13 mouse cellular contexts compared by ENCODE assay signal in genomic region chr10:94344631-94345417, GRCm38 (mm10). TPM values are rescaled to one million over a fixed set of nuclear protein-coding genes. Genes with fewer than 3 reads are reported as not detected.
DNase-seq lines count a peak whose midpoint lies in the region; ATAC-seq and TF ChIP-seq lines count a peak whose summit lies in the region.
"Had no signal": no experiment of that assay in that cellular context is flagged by ENCODE, and none has a peak within 500 bp of the region (broad histone marks: within the 10 kb centered on the region; RNA-seq: fewer than 3 reads in every experiment).

No protein-coding gene starts in this region.

- no peak; the same call in 1 of the 2 replicates for ATAC-seq in heart, embryonic 16.5 days (replicated peaks; ENCODE audit: extremely low read depth, insufficient read depth, low FRiP score)
- peak; percentile 40; the same call in 1 of the 2 replicates for ATAC-seq in common myeloid progenitor, adult 5-6 weeks (replicated peaks; ENCODE audit: low read depth, poor library complexity, severe bottlenecking)
- peak; percentile 57; the same call in 1 of the 2 replicates for ATAC-seq in liver, embryonic 14.5 days (ENCODE audit: insufficient read depth)
- ATAC-seq: activated CD4-positive, CD25-positive, alpha-beta regulatory T cell, adult 4 months; hindbrain, embryonic 16.5 days had no signal

- H3K9ac ChIP-seq in heart, embryonic 16.5 days (ENCODE audit: low read length), result no peak overlapping the region
- H3K9ac ChIP-seq in CH12.LX (ENCODE audit: insufficient read depth, low read depth), result peak overlapping the region; percentile 48
- H3K9ac ChIP-seq in liver, embryonic 14.5 days (replicated peaks), result no peak overlapping the region
- H3K9ac ChIP-seq: neural tube, embryonic 12.5 days had no signal

- H3K9me3 ChIP-seq in heart, embryonic 16.5 days (replicated peaks; ENCODE audit: control insufficient read depth, low read length), result no peaks in the 10 kb centered on the region
- H3K9me3 ChIP-seq in CH12.LX (replicated peaks; ENCODE audit: low read length), result no peaks in the 10 kb centered on the region
- no peaks in the 10 kb centered on the region for H3K9me3 ChIP-seq in liver, embryonic 14.5 days (ENCODE audit: control insufficient read depth, low read length)
- H3K9me3 ChIP-seq in forebrain, embryonic 10.5 days, result no peaks in the 10 kb centered on the region
- H3K9me3 ChIP-seq: neural tube, embryonic 12.5 days had no signal

- no peaks in the 10 kb centered on the region for H3K79me2 ChIP-seq in CH12.LX (replicated peaks; ENCODE audit: control insufficient read depth, extremely low read depth, insufficient read depth, poor library complexity, severe bottlenecking)

- dilution Hi-C loops in CH12.LX (cut with MboI; ENCODE audit: extremely low pct_ligation_motif_present, extremely low pct_unique_long_range_greater_than_20kb, low sequenced_read_pairs), result no loop called here

- TF ChIP-seq POLR2A in CH12.LX (IDR thresholded peaks at IDR 0.05; ENCODE audit: low read depth, low read length), result peak; percentile 68

- TF ChIP-seq EP300 in CH12.LX (IDR thresholded peaks at IDR 0.05; ENCODE audit: low read length), result no peak
- TF ChIP-seq EP300 in liver, embryonic 14.5 days (IDR thresholded peaks at IDR 0.05; ENCODE audit: low read depth), result no peak

- H3K4me1 ChIP-seq in heart, embryonic 16.5 days (ENCODE audit: control insufficient read depth, insufficient read depth, low read length), result peaks cover 3% of the 10 kb centered on the region; the same call in 1 of the 2 replicates
- peaks cover 4 to 20% of the 10 kb centered on the region in 2 experiments for H3K4me1 ChIP-seq in CH12.LX (ENCODE audit: control insufficient read depth in 1 of 2, insufficient read depth in 2 of 2)
- peaks cover 0 to 5% of the 10 kb centered on the region in 2 experiments; a peak in 1 of 4 replicates for H3K4me1 ChIP-seq in liver, embryonic 14.5 days (replicated peaks; ENCODE audit: control insufficient read depth in 2 of 2, insufficient read depth in 2 of 2, low read length in 1 of 2)
- H3K4me1 ChIP-seq in forebrain, embryonic 10.5 days, result peaks cover 9% of the 10 kb centered on the region
- H3K4me1 ChIP-seq: megakaryocyte, embryonic 14.5 days; neural tube, embryonic 12.5 days had no signal

- no peak for TF ChIP-seq RAD21 in CH12.LX (IDR thresholded peaks at IDR 0.05; ENCODE audit: low read depth, low read length)

- no peaks in the 10 kb centered on the region for H3K36me3 ChIP-seq in heart, embryonic 16.5 days (ENCODE audit: control insufficient read depth, insufficient read depth)
- no peaks in the 10 kb centered on the region for H3K36me3 ChIP-seq in CH12.LX (replicated peaks in 1 of 2; ENCODE audit: control insufficient read depth in 1 of 2, insufficient read depth in 1 of 2, low read length in 1 of 2)
- H3K36me3 ChIP-seq in liver, embryonic 14.5 days (replicated peaks; ENCODE audit: control insufficient read depth, insufficient read depth, low read depth), result no peaks in the 10 kb centered on the region
- H3K36me3 ChIP-seq in forebrain, embryonic 10.5 days (replicated peaks), result no peaks in the 10 kb centered on the region
- H3K36me3 ChIP-seq: neural tube, embryonic 12.5 days had no signal

- peak overlapping the region; percentile 15; the same call in 1 of the 2 replicates for H3K4me2 ChIP-seq in heart, embryonic 16.5 days (ENCODE audit: low read depth, low read length)
- peak overlapping the region; percentile 71 for H3K4me2 ChIP-seq in CH12.LX (ENCODE audit: insufficient read depth, low read depth, poor library complexity, severe bottlenecking)
- peak overlapping the region; percentile 1; the same call in 1 of the 2 replicates for H3K4me2 ChIP-seq in liver, embryonic 14.5 days (ENCODE audit: low read depth)
- H3K4me2 ChIP-seq: neural tube, embryonic 12.5 days had no signal

- WGBS in heart, embryonic 16.5 days, result 45% methylated on average over 22 of the region's 22 CpGs
- 31% methylated on average over 22 of the region's 22 CpGs for WGBS in liver, embryonic 14.5 days (ENCODE audit: insufficient replicate concordance)
- 51% methylated on average over 22 of the region's 22 CpGs for WGBS in forebrain, embryonic 10.5 days

- H3K27ac ChIP-seq in heart, embryonic 16.5 days (ENCODE audit: low read length), result no peak overlapping the region
- H3K27ac ChIP-seq in CH12.LX (ENCODE audit: insufficient read depth, low read depth), result 0 out of 2 replicates have a peak overlapping the region, but pooled peaks have one; percentile 15
- H3K27ac ChIP-seq in liver, embryonic 14.5 days, result no peak overlapping the region
- no peak overlapping the region for H3K27ac ChIP-seq in forebrain, embryonic 10.5 days
- H3K27ac ChIP-seq: neural tube, embryonic 12.5 days had no signal

- intact Hi-C loops in left cerebral cortex, postnatal 25 days (cut with DNase I), result no loop called here

- no peaks in the 10 kb centered on the region for H3K27me3 ChIP-seq in heart, embryonic 16.5 days (ENCODE audit: control insufficient read depth, insufficient read depth, low read length)
- H3K27me3 ChIP-seq in CH12.LX (replicated peaks), result no peaks in the 10 kb centered on the region
- H3K27me3 ChIP-seq in liver, embryonic 14.5 days (ENCODE audit: control insufficient read depth, insufficient read depth, low read length), result no peaks in the 10 kb centered on the region
- H3K27me3 ChIP-seq in forebrain, embryonic 10.5 days (ENCODE audit: poor library complexity, severe bottlenecking), result no peaks in the 10 kb centered on the region
- H3K27me3 ChIP-seq: megakaryocyte, embryonic 14.5 days; neural tube, embryonic 12.5 days had no signal

- in situ Hi-C loops in CH12.LX (cut with MboI; ENCODE audit: low pct_ligation_motif_present, low pct_unique_long_range_greater_than_20kb, low sequenced_read_pairs), result no loop called here

- DNase-seq in heart, adult 18-20 months, result no peak
- DNase-seq in CH12.LX (ENCODE audit: extremely low read depth), result no peak
- DNase-seq in liver, embryonic 14.5 days (ENCODE audit: low read depth in 3 of 3, low spot score in 3 of 3), result no peak
- DNase-seq in spleen, postnatal 10 days (ENCODE audit: low spot score in 2 of 2), result no peak
- no peak for DNase-seq in left cerebral cortex, postnatal 25 days (ENCODE audit: low spot score in 2 of 2)
- no peak for DNase-seq in forebrain, embryonic 10.5 days (ENCODE audit: extremely low spot score, low spot score)
- DNase-seq: cerebellum, adult 9-11 months had no signal

- TF ChIP-seq CTCF in CH12.LX (conservative IDR thresholded peaks at IDR 0.05 in 1 of 2, IDR thresholded peaks at IDR 0.05 in 1 of 2; ENCODE audit: low read depth in 2 of 2, low read length in 2 of 2), result no peak
- TF ChIP-seq CTCF in liver, embryonic 14.5 days (IDR thresholded peaks at IDR 0.05; ENCODE audit: low read depth), result no peak

- no peak overlapping the region for H3K4me3 ChIP-seq in heart, embryonic 16.5 days (ENCODE audit: low read length)
- H3K4me3 ChIP-seq in CH12.LX (replicated peaks in 1 of 3; ENCODE audit: low read depth in 2 of 3, low read length in 2 of 3, poor library complexity in 1 of 3), result peak overlapping the region; percentile 55 to 67 (median 59)
- H3K4me3 ChIP-seq in liver, embryonic 14.5 days (ENCODE audit: insufficient read depth in 1 of 2, low read depth in 2 of 2, low read length in 2 of 2), result no peak overlapping the region
- H3K4me3 ChIP-seq in forebrain, embryonic 10.5 days, result no peak overlapping the region
- H3K4me3 ChIP-seq: megakaryocyte, embryonic 14.5 days; neural tube, embryonic 12.5 days had no signal

TF ChIP-seq in CH12.LX, 34 proteins besides CTCF, POLR2A, EP300 and RAD21 (continues in another document):
- TF ChIP-seq USF1 (IDR thresholded peaks at IDR 0.05; ENCODE audit: low read depth, low read length) (peak; percentile 57), MAZ (IDR thresholded peaks at IDR 0.05; ENCODE audit: low read depth, low read length) (peak; percentile 73; the same call in 1 of the 2 replicates), MAFK (IDR thresholded peaks at IDR 0.05; ENCODE audit: insufficient replicate concordance, low read length) (no peak), NELFE (IDR thresholded peaks at IDR 0.05; ENCODE audit: low read depth, low read length) (peak; percentile 53; the same call in 1 of the 2 replicates), TCF12 (IDR thresholded peaks at IDR 0.05; ENCODE audit: low read depth, low read length) (peak; percentile 58; the same call in 1 of the 2 replicates), CHD2 (IDR thresholded peaks at IDR 0.05; ENCODE audit: low read length) (no peak), MEF2A (IDR thresholded peaks at IDR 0.05; ENCODE audit: borderline replicate concordance, low read depth, low read length) (no peak), ZNF384 (IDR thresholded peaks at IDR 0.05; ENCODE audit: low read depth, low read length) (no peak), KAT2A (IDR thresholded peaks at IDR 0.05; ENCODE audit: insufficient replicate concordance, low read length) (no peak), SMC3 (IDR thresholded peaks at IDR 0.05; ENCODE audit: low read depth, low read length) (no peak), SIN3A (IDR thresholded peaks at IDR 0.05; ENCODE audit: low read length) (no peak), ZC3H11A (IDR thresholded peaks at IDR 0.05; ENCODE audit: low read depth, low read length) (no peak), ETS1 (conservative IDR thresholded peaks at IDR 0.05; ENCODE audit: low read depth, low read length) (no peak)

RNA-seq across cellular contexts. Expression of gene Tmcc3, which starts 33.1 kb away (rescaled TPM):
- 8.7 and 11.4 TPM in 2 replicates for polyA plus RNA-seq in heart, embryonic 16.5 days (2015; fragmentation: Nextera tagmentation; extraction: Ambion mirVana)
- total RNA-seq in heart, adult 18-20 months (2021), result 10 to 100 TPM; 25.7 to 31.5 TPM
- 23.3 and 30.1 TPM in 2 replicates for total RNA-seq in CH12.LX (2012; rRNA removed)
- total RNA-seq in CH12.LX (2014; rRNA removed), result 11.3 and 11.4 TPM in 2 replicates
- 21.3 and 23.1 TPM in 2 replicates for polyA plus RNA-seq in CH12.LX (2012; ENCODE audit: insufficient read length, low read depth)
- total RNA-seq in common myeloid progenitor, adult 5-6 weeks (2017), result 0.37 and 5.1 TPM in 2 replicates
- 1.0 and 1.4 TPM in 2 replicates for polyA plus RNA-seq in liver, embryonic 14.5 days (2012; rRNA removed)
- polyA plus RNA-seq in liver, embryonic 14.5 days (2014; fragmentation: Nextera tagmentation; extraction: Ambion mirVana), result 2.6 and 2.9 TPM in 2 replicates
- 10 to 100 TPM; 23.1 to 23.6 TPM for total RNA-seq in left cerebral cortex, postnatal 25 days (2021)
- polyA plus RNA-seq in forebrain, embryonic 10.5 days (2016; fragmentation: Nextera tagmentation; extraction: Ambion mirVana), result 2.0 and 2.3 TPM in 2 replicates

RNA-seq across cellular contexts. Expression of gene Gm4792, which starts 46.3 kb away (rescaled TPM):
- 0.18 TPM in 1 of 2 replicates, not detected in the other for polyA plus RNA-seq in heart, embryonic 16.5 days (2015; fragmentation: Nextera tagmentation; extraction: Ambion mirVana)
- not detected for total RNA-seq in heart, adult 18-20 months (2021)
- total RNA-seq in CH12.LX (2012; rRNA removed) (not detected in 2 replicates), CH12.LX (2014; rRNA removed) (not detected in 2 replicates)
- polyA plus RNA-seq in CH12.LX (2012; ENCODE audit: insufficient read length, low read depth), result not detected in 2 replicates
- total RNA-seq in common myeloid progenitor, adult 5-6 weeks (2017), result not detected in 2 replicates
- polyA plus RNA-seq in liver, embryonic 14.5 days (2012; rRNA removed), result not detected in 2 replicates
- not detected in 2 replicates for polyA plus RNA-seq in liver, embryonic 14.5 days (2014; fragmentation: Nextera tagmentation; extraction: Ambion mirVana)
- not detected for total RNA-seq in left cerebral cortex, postnatal 25 days (2021)
- 0.19 TPM in 1 of 2 replicates, not detected in the other for polyA plus RNA-seq in forebrain, embryonic 10.5 days (2016; fragmentation: Nextera tagmentation; extraction: Ambion mirVana)
- polyA plus RNA-seq: activated CD4-positive, CD25-positive, alpha-beta regulatory T cell, adult 4 months had no signal

Comparison
In these comparisons a context has a peak if more than half of its experiments do, and no peak if none do; other contexts are left out.
1. H3K4me2 ChIP-seq: peak in every context shown above with its lines; median percentile 71 in CH12.LX; 15 in heart, embryonic 16.5 days; 1 in liver, embryonic 14.5 days.
2. H3K4me3 ChIP-seq: peak in CH12.LX (3 of 3); none in heart, embryonic 16.5 days (single experiment), liver, embryonic 14.5 days (0 of 2) and forebrain, embryonic 10.5 days (single experiment).